Comparison of ENCODE assay signal across 8 mouse cellular contexts in genomic region chr9:44249181-44250146, GRCm38 (mm10). TPM values are rescaled to one million over a fixed set of nuclear protein-coding genes. Genes with fewer than 3 reads are reported as not detected.
A peak's percentile ranks its signal among the peaks of the same experiment; 100 is the strongest.
DNase-seq lines count a peak whose midpoint lies in the region; ATAC-seq and TF ChIP-seq lines count a peak whose summit lies in the region.

No protein-coding gene starts in this region.

- no peak for DNase-seq in testis, postnatal 14 days (ENCODE audit: low spot score)
- peak; percentile 64 for DNase-seq in embryonic facial prominence, embryonic 11.5 days (ENCODE audit: low spot score)
- DNase-seq in heart, adult 9 months (ENCODE audit: low spot score in 2 of 2): peak; percentile 35 to 61
- DNase-seq in kidney, adult 8-10 months: peak; percentile 72 to 77
- DNase-seq in liver, adult 2 months (ENCODE audit: extremely low read depth, low read depth, low spot score): no peak
- DNase-seq in spleen, postnatal 4 days (ENCODE audit: low spot score in 2 of 2): peak; percentile 70 to 83

- ATAC-seq in embryonic facial prominence, embryonic 11.5 days (replicated peaks; ENCODE audit: insufficient number of reproducible peaks, low FRiP score, low TSS enrichment, low read depth): peak; percentile 78
- 0 out of 2 replicates have a peak, but pooled peaks have one; percentile 52 for ATAC-seq in midbrain, embryonic 16.5 days

- no peak overlapping the region for H3K27ac ChIP-seq in testis, adult 2 months (ENCODE audit: control insufficient read depth, insufficient read depth, low read depth, low read length)
- no peak overlapping the region for H3K27ac ChIP-seq in embryonic facial prominence, embryonic 11.5 days (replicated peaks; ENCODE audit: low read depth, low read length)
- no peak overlapping the region for H3K27ac ChIP-seq in liver, adult 2 months (replicated peaks; ENCODE audit: insufficient read depth, low read depth, low read length)
- no peak overlapping the region for H3K27ac ChIP-seq in midbrain, embryonic 16.5 days (ENCODE audit: low read length)

- no peak overlapping the region; the same call in 1 of the 2 replicates for H3K4me2 ChIP-seq in embryonic facial prominence, embryonic 11.5 days (ENCODE audit: low read depth, low read length)
- H3K4me2 ChIP-seq in midbrain, embryonic 16.5 days (ENCODE audit: low read length): no peak overlapping the region

- WGBS in embryonic facial prominence, embryonic 11.5 days: 45% methylated on average over 26 of the region's 26 CpGs
- 51% methylated on average over 26 of the region's 26 CpGs for WGBS in liver, adult 2 months
- 43% methylated on average over 26 of the region's 26 CpGs for WGBS in midbrain, embryonic 16.5 days

- no peaks in the 10 kb centered on the region for H3K9me3 ChIP-seq in embryonic facial prominence, embryonic 11.5 days (replicated peaks; ENCODE audit: control insufficient read depth, low read length)
- no peaks in the 10 kb centered on the region for H3K9me3 ChIP-seq in midbrain, embryonic 16.5 days (replicated peaks; ENCODE audit: control insufficient read depth, low read length, poor library complexity, severe bottlenecking)

- no peaks in the 10 kb centered on the region for H3K79me2 ChIP-seq in liver, adult 2 months (ENCODE audit: control insufficient read depth, insufficient read depth, low read length)

- H3K36me3 ChIP-seq in testis, adult 2 months (ENCODE audit: control insufficient read depth, insufficient read depth, low read length): no peaks in the 10 kb centered on the region
- no peaks in the 10 kb centered on the region for H3K36me3 ChIP-seq in embryonic facial prominence, embryonic 11.5 days (replicated peaks; ENCODE audit: control insufficient read depth, insufficient read depth, low read depth, low read length)
- H3K36me3 ChIP-seq in liver, adult 2 months (ENCODE audit: control insufficient read depth, insufficient read depth, low read length): no peaks in the 10 kb centered on the region; the same call in 1 of the 2 replicates
- no peaks in the 10 kb centered on the region for H3K36me3 ChIP-seq in midbrain, embryonic 16.5 days (ENCODE audit: control insufficient read depth, insufficient read depth, low read length)

- peaks cover 9% of the 10 kb centered on the region for H3K4me1 ChIP-seq in testis, adult 2 months (ENCODE audit: control insufficient read depth, insufficient read depth, low read length)
- H3K4me1 ChIP-seq in embryonic facial prominence, embryonic 11.5 days (ENCODE audit: control insufficient read depth, insufficient read depth, low read length): no peaks in the 10 kb centered on the region
- no peaks in the 10 kb centered on the region for H3K4me1 ChIP-seq in liver, adult 2 months (ENCODE audit: control insufficient read depth, insufficient read depth, low read length)
- H3K4me1 ChIP-seq in midbrain, embryonic 16.5 days (ENCODE audit: control insufficient read depth, insufficient read depth, low read length): peaks cover 14% of the 10 kb centered on the region

- H3K4me3 ChIP-seq in testis, adult 2 months (ENCODE audit: control insufficient read depth, low read depth, low read length): no peak overlapping the region
- H3K4me3 ChIP-seq in embryonic facial prominence, embryonic 11.5 days (ENCODE audit: low read depth, low read length): no peak overlapping the region
- no peak overlapping the region for H3K4me3 ChIP-seq in liver, adult 2 months (ENCODE audit: insufficient read depth, low read depth, low read length)
- H3K4me3 ChIP-seq in midbrain, embryonic 16.5 days (ENCODE audit: low read depth, low read length): no peak overlapping the region

- H3K9ac ChIP-seq in embryonic facial prominence, embryonic 11.5 days (replicated peaks; ENCODE audit: low read length): no peak overlapping the region
- no peak overlapping the region for H3K9ac ChIP-seq in liver, adult 2 months (ENCODE audit: low read depth, low read length)
- no peak overlapping the region for H3K9ac ChIP-seq in midbrain, embryonic 16.5 days (ENCODE audit: low read depth, low read length)

- no peak for TF ChIP-seq POLR2A in testis, adult 2 months (IDR thresholded peaks at IDR 0.05; ENCODE audit: control insufficient read depth, low read depth, low read length)
- TF ChIP-seq POLR2A in liver, adult 2 months (IDR thresholded peaks at IDR 0.05; ENCODE audit: extremely low read depth, insufficient read depth, low read length): no peak

- peak; percentile 54; the same call in 1 of the 2 replicates for TF ChIP-seq CTCF in testis, adult 2 months (IDR thresholded peaks at IDR 0.05; ENCODE audit: control insufficient read depth, insufficient read depth, insufficient replicate concordance, low read depth, low read length)
- TF ChIP-seq CTCF in liver, adult 2 months (IDR thresholded peaks at IDR 0.05; ENCODE audit: low read depth, low read length): peak; percentile 79

- H3K27me3 ChIP-seq in testis, adult 2 months (ENCODE audit: control insufficient read depth, insufficient read depth, low read length): no peaks in the 10 kb centered on the region
- H3K27me3 ChIP-seq in embryonic facial prominence, embryonic 11.5 days (ENCODE audit: control insufficient read depth, insufficient read depth, low read length): no peaks in the 10 kb centered on the region
- H3K27me3 ChIP-seq in liver, adult 2 months (ENCODE audit: control insufficient read depth, insufficient read depth, low read length): no peaks in the 10 kb centered on the region
- no peaks in the 10 kb centered on the region; the same call in 1 of the 2 replicates for H3K27me3 ChIP-seq in midbrain, embryonic 16.5 days (ENCODE audit: control insufficient read depth, insufficient read depth, low read depth, low read length)

RNA-seq across cellular contexts. Expression of gene Pdzd3, which starts 1.8 kb away (rescaled TPM):
- 0.11 TPM in 1 of 2 replicates, not detected in the other for polyA plus RNA-seq in testis, adult 2 months (2012; rRNA removed)
- polyA plus RNA-seq in embryonic facial prominence, embryonic 11.5 days (2014; fragmentation: Nextera tagmentation; extraction: Ambion mirVana): not detected in 2 replicates
- not detected in 2 replicates for total RNA-seq in liver, adult 2 months (2014; rRNA removed)
- not detected in 2 replicates for polyA plus RNA-seq in liver, adult 2 months (2012; rRNA removed)
- 0.72 and 0.82 TPM in 2 replicates for polyA plus RNA-seq in midbrain, embryonic 16.5 days (2015; fragmentation: Nextera tagmentation; extraction: Ambion mirVana)

RNA-seq across cellular contexts. Expression of gene Ccdc153, which starts 9.0 kb away (rescaled TPM):
- polyA plus RNA-seq in testis, adult 2 months (2012; rRNA removed): 0.61 and 0.69 TPM in 2 replicates
- polyA plus RNA-seq in embryonic facial prominence, embryonic 11.5 days (2014; fragmentation: Nextera tagmentation; extraction: Ambion mirVana): not detected in 2 replicates
- total RNA-seq in liver, adult 2 months (2014; rRNA removed): not detected in 2 replicates
- polyA plus RNA-seq in liver, adult 2 months (2012; rRNA removed): not detected in 2 replicates
- polyA plus RNA-seq in midbrain, embryonic 16.5 days (2015; fragmentation: Nextera tagmentation; extraction: Ambion mirVana): 1.5 TPM in 1 of 2 replicates, not detected in the other

RNA-seq across cellular contexts. Expression of gene Cbl, which starts 15.6 kb away (rescaled TPM):
- 45.5 and 47.9 TPM in 2 replicates for polyA plus RNA-seq in testis, adult 2 months (2012; rRNA removed)
- 16.4 and 17.4 TPM in 2 replicates for polyA plus RNA-seq in embryonic facial prominence, embryonic 11.5 days (2014; fragmentation: Nextera tagmentation; extraction: Ambion mirVana)
- total RNA-seq in liver, adult 2 months (2014; rRNA removed): 2.8 and 4.3 TPM in 2 replicates
- 1.8 and 2.4 TPM in 2 replicates for polyA plus RNA-seq in liver, adult 2 months (2012; rRNA removed)
- polyA plus RNA-seq in midbrain, embryonic 16.5 days (2015; fragmentation: Nextera tagmentation; extraction: Ambion mirVana): 21.7 and 26.5 TPM in 2 replicates

RNA-seq across cellular contexts. Expression of gene Nlrx1, which starts 18.9 kb away (rescaled TPM):
- polyA plus RNA-seq in testis, adult 2 months (2012; rRNA removed): 1.3 and 1.6 TPM in 2 replicates
- polyA plus RNA-seq in embryonic facial prominence, embryonic 11.5 days (2014; fragmentation: Nextera tagmentation; extraction: Ambion mirVana): 2.6 TPM in 2 replicates
- total RNA-seq in liver, adult 2 months (2014; rRNA removed): 3.5 and 5.6 TPM in 2 replicates
- polyA plus RNA-seq in liver, adult 2 months (2012; rRNA removed): 8.6 and 10.0 TPM in 2 replicates
- polyA plus RNA-seq in midbrain, embryonic 16.5 days (2015; fragmentation: Nextera tagmentation; extraction: Ambion mirVana): 5.1 and 6.1 TPM in 2 replicates

RNA-seq across cellular contexts. Expression of gene Abcg4, which starts 39.0 kb away (rescaled TPM):
- polyA plus RNA-seq in testis, adult 2 months (2012; rRNA removed): 0.58 and 0.89 TPM in 2 replicates
- 1.6 and 2.0 TPM in 2 replicates for polyA plus RNA-seq in embryonic facial prominence, embryonic 11.5 days (2014; fragmentation: Nextera tagmentation; extraction: Ambion mirVana)
- total RNA-seq in liver, adult 2 months (2014; rRNA removed): not detected in 2 replicates
- 0.11 TPM in 1 of 2 replicates, not detected in the other for polyA plus RNA-seq in liver, adult 2 months (2012; rRNA removed)
- 29.7 and 33.9 TPM in 2 replicates for polyA plus RNA-seq in midbrain, embryonic 16.5 days (2015; fragmentation: Nextera tagmentation; extraction: Ambion mirVana)

Comparison
In these comparisons a context has a peak if more than half of its experiments do, and no peak if none do; other contexts are left out.
1. DNase-seq: peak in embryonic facial prominence, embryonic 11.5 days (single experiment), heart, adult 9 months (2 of 2), kidney, adult 8-10 months (2 of 2) and spleen, postnatal 4 days (2 of 2); none in testis, postnatal 14 days (single experiment) and liver, adult 2 months (single experiment).